Mouse (Mus musculus): Measurements from ENCODE around the gene Gm45140.
A peak's percentile ranks its signal among the peaks of the same experiment; 100 is the strongest.

Gene Gm45140

GRCm38 (mm10) chr6:87842254-87842653, 6.7 kb upstream of the Gm45140 start:
- no peak for DNase-seq

GRCm38 (mm10) chr6:87841635-87842034, 6.0 kb upstream of the Gm45140 start:
- DNase-seq, result no peak

GRCm38 (mm10) chr6:87839797-87840341, 4.3 kb upstream of the Gm45140 start:
- no peak for DNase-seq

GRCm38 (mm10) chr6:87838551-87839197, 3.1 kb upstream of the Gm45140 start, which contains the start of gene Isy1:
TSS of gene Isy1 (minus strand) at chr6:87838798.
- DNase-seq, result peak; percentile 94

- DNase-seq, result no peak
Measured at GRCm38 (mm10) chr6:87820366-87820765, 15.2 kb downstream of the Gm45140 start.

GRCm38 (mm10) chr6:87814486-87814885, 21.1 kb downstream of the Gm45140 start:
- DNase-seq, result no peak

- no peak for DNase-seq
Measured at GRCm38 (mm10) chr6:87812656-87813055, 22.9 kb downstream of the Gm45140 start.

- peak; percentile 90 for DNase-seq
Measured at GRCm38 (mm10) chr6:87811675-87812338, 23.8 kb downstream of the Gm45140 start, which contains the start of gene Rab43. TSS of gene Rab43 (minus strand) at chr6:87812164.

- no peak for DNase-seq
Measured at GRCm38 (mm10) chr6:87810713-87811669, 24.6 kb downstream of the Gm45140 start.

GRCm38 (mm10) chr6:87810311-87810710, 25.3 kb downstream of the Gm45140 start:
- DNase-seq, result no peak

GRCm38 (mm10) chr6:87809651-87810161, 25.9 kb downstream of the Gm45140 start:
- DNase-seq, result peak; percentile 43

GRCm38 (mm10) chr6:87809144-87809543, 26.5 kb downstream of the Gm45140 start:
- DNase-seq, result no peak

- DNase-seq, result no peak
Measured at GRCm38 (mm10) chr6:87808521-87808920, 27.1 kb downstream of the Gm45140 start.

GRCm38 (mm10) chr6:87807735-87808440, 27.7 kb downstream of the Gm45140 start:
- DNase-seq, result no peak

- DNase-seq, result no peak
Measured at GRCm38 (mm10) chr6:87806857-87807256, 28.7 kb downstream of the Gm45140 start.

GRCm38 (mm10) chr6:87806028-87806427, 29.6 kb downstream of the Gm45140 start:
- no peak for DNase-seq

- DNase-seq, result no peak
Measured at GRCm38 (mm10) chr6:87805448-87805847, 30.1 kb downstream of the Gm45140 start.

GRCm38 (mm10) chr6:87804886-87805285, 30.7 kb downstream of the Gm45140 start:
- no peak for DNase-seq

GRCm38 (mm10) chr6:87804036-87804435, 31.6 kb downstream of the Gm45140 start:
- no peak for DNase-seq

- DNase-seq, result no peak
Measured at GRCm38 (mm10) chr6:87802462-87802861, 33.1 kb downstream of the Gm45140 start.

GRCm38 (mm10) chr6:87799576-87799975, 36.0 kb downstream of the Gm45140 start:
- DNase-seq, result no peak

GRCm38 (mm10) chr6:87797321-87797720, 38.3 kb downstream of the Gm45140 start:
- DNase-seq, result no peak
